Mouse (Mus musculus): Measurements from ENCODE around the gene Cyp2c40. TPM values are rescaled to one million over a fixed set of nuclear protein-coding genes. Genes with fewer than 3 reads are reported as not detected.
"Not testable (repeated sequence)": the region's sequence is repeated elsewhere in the genome, so short reads cannot be mapped to it uniquely, and the experiment has no call there.

The Cyp2c40 gene
- not detected in 2 replicates for polyA plus RNA-seq (2014; fragmentation: Nextera tagmentation; extraction: Ambion mirVana)

GRCm38 (mm10) chr19:39812714-39813113, at the start of gene Cyp2c40:
Cyp2c40 (minus strand) TSS chr19:39812814.
- not testable (repeated sequence) for H3K9me3 ChIP-seq (ENCODE audit: control insufficient read depth, low read length); H3K4me2 ChIP-seq (replicated peaks; ENCODE audit: low read depth, low read length); ATAC-seq (ENCODE audit: low FRiP score); H3K27ac ChIP-seq (ENCODE audit: low read depth, low read length); H3K4me3 ChIP-seq (ENCODE audit: low read depth, low read length); H3K9ac ChIP-seq (ENCODE audit: low read depth, low read length); H3K27me3 ChIP-seq (ENCODE audit: control insufficient read depth, insufficient read depth, low read length); H3K4me1 ChIP-seq (replicated peaks; ENCODE audit: control insufficient read depth, insufficient read depth, low read length); H3K36me3 ChIP-seq (ENCODE audit: control insufficient read depth, insufficient read depth, low read length); DNase-seq (ENCODE audit: low spot score)
- WGBS: 91% methylated on average over 3 of the region's 3 CpGs

- H3K9ac ChIP-seq (ENCODE audit: low read depth, low read length); H3K4me2 ChIP-seq (replicated peaks; ENCODE audit: low read depth, low read length); H3K4me1 ChIP-seq (replicated peaks; ENCODE audit: control insufficient read depth, insufficient read depth, low read length); DNase-seq (ENCODE audit: low spot score); H3K27me3 ChIP-seq (ENCODE audit: control insufficient read depth, insufficient read depth, low read length); H3K27ac ChIP-seq (ENCODE audit: low read depth, low read length); H3K4me3 ChIP-seq (ENCODE audit: low read depth, low read length); H3K36me3 ChIP-seq (ENCODE audit: control insufficient read depth, insufficient read depth, low read length); ATAC-seq (ENCODE audit: low FRiP score); H3K9me3 ChIP-seq (ENCODE audit: control insufficient read depth, low read length): not testable (repeated sequence)
- WGBS: 81% methylated on average over 2 of the region's 2 CpGs
Observed at GRCm38 (mm10) chr19:39820931-39821330, 8.3 kb upstream of the Cyp2c40 start.

GRCm38 (mm10) chr19:39816400-39816799, 3.8 kb upstream of the Cyp2c40 start:
- H3K36me3 ChIP-seq (ENCODE audit: control insufficient read depth, insufficient read depth, low read length); H3K9me3 ChIP-seq (ENCODE audit: control insufficient read depth, low read length); DNase-seq (ENCODE audit: low spot score); H3K4me2 ChIP-seq (replicated peaks; ENCODE audit: low read depth, low read length); H3K4me1 ChIP-seq (replicated peaks; ENCODE audit: control insufficient read depth, insufficient read depth, low read length); H3K27me3 ChIP-seq (ENCODE audit: control insufficient read depth, insufficient read depth, low read length); H3K27ac ChIP-seq (ENCODE audit: low read depth, low read length); H3K9ac ChIP-seq (ENCODE audit: low read depth, low read length); ATAC-seq (ENCODE audit: low FRiP score); H3K4me3 ChIP-seq (ENCODE audit: low read depth, low read length): not testable (repeated sequence)
- 79% methylated on average over 1 of the region's 1 CpGs for WGBS

- H3K36me3 ChIP-seq (ENCODE audit: control insufficient read depth, insufficient read depth, low read length); DNase-seq (ENCODE audit: low spot score); H3K4me2 ChIP-seq (replicated peaks; ENCODE audit: low read depth, low read length); H3K27ac ChIP-seq (ENCODE audit: low read depth, low read length); H3K4me3 ChIP-seq (ENCODE audit: low read depth, low read length); H3K27me3 ChIP-seq (ENCODE audit: control insufficient read depth, insufficient read depth, low read length); H3K9me3 ChIP-seq (ENCODE audit: control insufficient read depth, low read length); ATAC-seq (ENCODE audit: low FRiP score); H3K9ac ChIP-seq (ENCODE audit: low read depth, low read length); H3K4me1 ChIP-seq (replicated peaks; ENCODE audit: control insufficient read depth, insufficient read depth, low read length): not testable (repeated sequence)
- WGBS: 70% methylated on average over 4 of the region's 4 CpGs
Observed at GRCm38 (mm10) chr19:39815991-39816390, 3.4 kb upstream of the Cyp2c40 start.

- 81% methylated on average over 2 of the region's 2 CpGs for WGBS
- H3K9me3 ChIP-seq (ENCODE audit: control insufficient read depth, low read length); DNase-seq (ENCODE audit: low spot score); H3K27me3 ChIP-seq (ENCODE audit: control insufficient read depth, insufficient read depth, low read length); H3K4me3 ChIP-seq (ENCODE audit: low read depth, low read length); H3K36me3 ChIP-seq (ENCODE audit: control insufficient read depth, insufficient read depth, low read length); H3K9ac ChIP-seq (ENCODE audit: low read depth, low read length); H3K4me1 ChIP-seq (replicated peaks; ENCODE audit: control insufficient read depth, insufficient read depth, low read length); ATAC-seq (ENCODE audit: low FRiP score); H3K27ac ChIP-seq (ENCODE audit: low read depth, low read length); H3K4me2 ChIP-seq (replicated peaks; ENCODE audit: low read depth, low read length): not testable (repeated sequence)
Observed at GRCm38 (mm10) chr19:39785458-39785857, 27.2 kb downstream of the Cyp2c40 start.

GRCm38 (mm10) chr19:39745357-39745756, 67.3 kb downstream of the Cyp2c40 start:
- no peak for ATAC-seq (ENCODE audit: low FRiP score)
- Histone ChIP-seq H3K4me1 (replicated peaks; ENCODE audit: control insufficient read depth, insufficient read depth, low read length) (no peaks in the 10 kb centered on the region), H3K9me3 (ENCODE audit: control insufficient read depth, low read length) (no peaks in the 10 kb centered on the region), H3K27me3 (ENCODE audit: control insufficient read depth, insufficient read depth, low read length) (no peaks in the 10 kb centered on the region), H3K4me2 (replicated peaks; ENCODE audit: low read depth, low read length) (no peak overlapping the region), H3K4me3 (ENCODE audit: low read depth, low read length) (no peak overlapping the region), H3K36me3 (ENCODE audit: control insufficient read depth, insufficient read depth, low read length) (no peaks in the 10 kb centered on the region), H3K9ac (ENCODE audit: low read depth, low read length) (no peak overlapping the region), H3K27ac (ENCODE audit: low read depth, low read length) (no peak overlapping the region)
- no peak for DNase-seq (ENCODE audit: low spot score)
- WGBS: 55% methylated on average over 1 of the region's 1 CpGs

GRCm38 (mm10) chr19:39744361-39744760, 68.3 kb downstream of the Cyp2c40 start:
- not testable (repeated sequence) for ATAC-seq (ENCODE audit: low FRiP score); H3K4me1 ChIP-seq (replicated peaks; ENCODE audit: control insufficient read depth, insufficient read depth, low read length); H3K9me3 ChIP-seq (ENCODE audit: control insufficient read depth, low read length); H3K4me2 ChIP-seq (replicated peaks; ENCODE audit: low read depth, low read length); H3K36me3 ChIP-seq (ENCODE audit: control insufficient read depth, insufficient read depth, low read length); H3K27me3 ChIP-seq (ENCODE audit: control insufficient read depth, insufficient read depth, low read length); H3K27ac ChIP-seq (ENCODE audit: low read depth, low read length); H3K4me3 ChIP-seq (ENCODE audit: low read depth, low read length); DNase-seq (ENCODE audit: low spot score); H3K9ac ChIP-seq (ENCODE audit: low read depth, low read length)
- whole genome bisulfite sequencing: 50% methylated on average over 1 of the region's 1 CpGs

- ATAC-seq (ENCODE audit: low FRiP score) (no peak), DNase-seq (ENCODE audit: low spot score) (no peak)
- 87% methylated on average over 2 of the region's 2 CpGs for WGBS
- no peaks in the 10 kb centered on the region for H3K4me1 ChIP-seq (replicated peaks; ENCODE audit: control insufficient read depth, insufficient read depth, low read length)
- no peaks in the 10 kb centered on the region for H3K36me3 ChIP-seq (ENCODE audit: control insufficient read depth, insufficient read depth, low read length)
- no peak within 1 kb of the TSS for H3K27ac ChIP-seq (ENCODE audit: low read depth, low read length)
- no peak within 1 kb of the TSS for H3K4me3 ChIP-seq (ENCODE audit: low read depth, low read length)
- no peak within 1 kb of the TSS for H3K9ac ChIP-seq (ENCODE audit: low read depth, low read length)
- H3K4me2 ChIP-seq (replicated peaks; ENCODE audit: low read depth, low read length): no peak within 1 kb of the TSS
- H3K27me3 ChIP-seq (ENCODE audit: control insufficient read depth, insufficient read depth, low read length): no peaks in the 10 kb centered on the region
- H3K9me3 ChIP-seq (ENCODE audit: control insufficient read depth, low read length): no peaks in the 10 kb centered on the region
Observed at GRCm38 (mm10) chr19:39740920-39741319, 71.7 kb downstream of the Cyp2c40 start, which contains the start of gene Cyp2c68. Cyp2c68 (minus strand) TSS chr19:39741054.

Measured in hindbrain, embryonic 11.5 days (tissue).